Mouse (Mus musculus) liver, adult 2 months (tissue): ENCODE results near the gene Tspan11.

Experiments
- CTCF ChIP-seq: fragments of 200-500 bp; IDR thresholded peaks from 2 replicates; pipeline ENCODE4 v1.5.1; 2011; ENCODE audit warnings: low read depth, low read length, control low read depth
- POLR2A ChIP-seq: fragments of 200-500 bp; IDR thresholded peaks from 2 replicates; pipeline ENCODE4 v1.6.1; 2011; ENCODE audit warnings: low read length, control low read depth; ENCODE audit not compliant: insufficient read depth; ENCODE audit errors: extremely low read depth

GRCm38 (mm10) chr6:127948656-127949055 is 61.3 kb downstream of the Tspan11 start:
- TF ChIP-seq POLR2A = no peak
- no peak for TF ChIP-seq CTCF
